Mouse (Mus musculus): ENCODE data around the gene Nudt16.
"Not testable (repeated sequence)": the region's sequence is repeated elsewhere in the genome, so short reads cannot be mapped to it uniquely, and the experiment has no call there.

Gene Nudt16

DNA sequence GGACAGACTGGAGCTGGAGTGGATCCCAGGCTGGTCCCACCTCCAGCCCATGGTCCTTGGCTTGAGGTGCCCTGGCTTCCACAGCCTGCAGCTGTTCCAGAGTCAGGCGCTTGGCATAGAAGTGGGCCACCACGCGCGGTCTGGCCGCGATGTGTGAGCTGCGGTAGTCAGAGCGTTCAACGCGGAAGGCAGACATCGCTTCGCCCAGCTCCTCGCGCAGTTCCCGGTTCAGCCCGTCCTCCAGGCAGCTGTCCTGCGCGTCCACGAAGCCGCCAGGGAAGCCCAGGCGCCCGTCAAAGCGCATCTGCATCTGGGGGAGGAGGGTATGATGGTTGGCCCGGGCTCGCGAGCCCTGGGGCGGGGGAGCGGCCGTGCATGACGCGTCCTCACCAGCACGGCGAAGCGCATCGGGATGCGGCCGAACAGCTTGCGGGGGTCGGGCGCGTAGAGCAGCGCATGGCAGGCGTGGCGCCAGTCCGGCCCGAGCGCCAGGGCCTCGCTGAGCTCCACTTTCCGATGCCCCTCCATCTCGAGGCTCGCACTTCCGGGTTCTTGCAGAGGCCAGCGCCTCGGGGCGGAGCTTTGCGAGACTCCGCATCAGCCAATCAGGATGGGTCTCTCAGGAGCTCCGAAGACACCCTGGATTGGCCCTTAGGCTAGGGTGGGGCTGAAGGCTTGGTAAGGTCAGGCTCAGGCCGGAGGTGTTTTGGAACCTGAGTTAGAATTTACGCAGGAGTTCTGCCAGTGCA lies at the start of gene Nudt16:
Gene Nudt16, minus strand, starts transcription at position 572 of the 749 bp plus-strand sequence.
- in situ Hi-C loops (cut with MboI; ENCODE audit: low pct_unique_long_range_greater_than_20kb in 1 of 2, low sequenced_read_pairs in 2 of 2, unreplicated experiment in 1 of 2), result no loop called here

DNA sequence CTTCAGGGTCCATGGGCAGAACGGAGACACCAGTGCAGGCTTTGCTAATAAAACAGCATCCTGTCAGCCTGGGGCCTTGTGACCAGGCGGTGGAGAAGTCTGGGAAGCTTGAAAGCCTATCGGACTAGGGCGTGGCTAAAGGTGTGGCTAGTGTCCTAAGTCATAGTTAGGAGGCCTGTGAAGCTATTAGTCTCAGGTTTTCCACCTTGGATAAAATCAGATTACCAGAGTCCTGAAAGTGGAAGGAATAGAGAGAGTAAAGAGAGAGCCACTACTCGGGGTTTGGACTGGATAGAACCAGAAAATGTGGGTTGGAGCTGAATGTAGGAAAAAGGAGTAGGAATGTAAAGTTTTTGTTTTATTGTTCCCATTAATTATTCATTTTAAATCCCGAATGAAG lies 13.4 kb upstream of the Nudt16 start, which contains the start of gene 1700080E11Rik:
Gene 1700080E11Rik, minus strand, starts transcription at position 101 of the 400 bp plus-strand sequence.
- in situ Hi-C loops (cut with MboI; ENCODE audit: low pct_unique_long_range_greater_than_20kb in 1 of 2, low sequenced_read_pairs in 2 of 2, unreplicated experiment in 1 of 2), result no loop called here

DNA sequence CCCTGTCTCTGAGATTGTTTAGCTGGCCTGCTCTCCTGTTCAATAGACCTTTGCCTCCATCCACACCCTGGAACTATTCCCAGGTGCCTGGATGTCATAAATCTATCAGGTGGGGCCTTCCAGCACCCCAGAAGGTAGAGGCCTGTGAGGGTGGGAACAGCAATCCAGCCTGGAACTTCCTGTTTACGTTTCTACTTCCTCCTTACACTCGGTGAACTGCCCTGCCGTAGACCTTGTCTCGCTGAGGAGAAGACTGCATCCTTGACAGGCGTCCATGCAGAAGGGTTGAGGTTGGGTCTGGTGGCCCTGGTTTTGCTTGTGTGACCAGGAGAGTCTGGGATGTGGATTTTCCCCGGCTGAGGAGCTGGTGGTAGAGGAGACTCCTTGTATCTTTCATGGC lies 7.6 kb upstream of the Nudt16 start:
- in situ Hi-C loops (cut with MboI; ENCODE audit: low pct_unique_long_range_greater_than_20kb in 1 of 2, low sequenced_read_pairs in 2 of 2, unreplicated experiment in 1 of 2), result no loop called here

DNA sequence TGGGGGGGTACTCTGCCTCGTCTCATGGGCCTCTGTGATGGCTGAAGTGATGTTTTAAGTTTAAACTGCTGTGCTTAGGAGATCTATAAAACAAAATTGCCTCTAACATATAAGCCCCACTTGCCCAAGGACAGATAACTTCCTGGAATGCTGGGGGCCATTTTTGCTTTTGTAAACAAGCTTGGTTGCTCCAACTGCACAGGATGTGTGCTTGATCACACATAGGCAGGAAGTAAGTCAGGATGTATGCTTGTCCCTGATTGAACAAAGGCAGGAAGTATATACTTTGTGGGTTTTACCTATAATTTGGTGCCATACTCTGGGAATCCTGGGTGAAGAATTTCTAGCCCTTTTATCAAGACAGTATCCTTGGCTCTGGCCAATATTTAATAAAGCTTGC lies 4.8 kb upstream of the Nudt16 start:
- in situ Hi-C loops (cut with MboI; ENCODE audit: low pct_unique_long_range_greater_than_20kb in 1 of 2, low sequenced_read_pairs in 2 of 2, unreplicated experiment in 1 of 2), result no loop called here

DNA sequence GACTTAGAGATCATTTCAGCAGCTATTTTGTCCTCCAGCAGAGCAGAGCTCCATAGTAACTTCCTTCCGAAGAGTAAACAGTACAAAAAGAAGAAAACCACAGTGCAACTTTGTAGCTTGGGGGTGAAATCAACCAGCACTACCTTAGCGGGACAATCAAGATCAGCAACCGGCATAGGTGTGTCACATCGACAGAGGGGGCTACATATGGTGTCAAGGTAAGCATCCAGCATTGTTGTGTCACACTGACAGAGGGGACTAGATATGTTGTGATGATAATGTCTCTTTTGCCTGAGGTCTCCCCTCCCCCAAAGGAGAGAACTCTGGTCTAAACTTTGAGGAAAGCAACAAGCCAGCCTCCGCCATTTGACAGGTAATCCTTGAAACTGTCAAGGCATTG lies 2.9 kb upstream of the Nudt16 start:
- in situ Hi-C loops (cut with MboI; ENCODE audit: low pct_unique_long_range_greater_than_20kb in 1 of 2, low sequenced_read_pairs in 2 of 2, unreplicated experiment in 1 of 2), result no loop called here

DNA sequence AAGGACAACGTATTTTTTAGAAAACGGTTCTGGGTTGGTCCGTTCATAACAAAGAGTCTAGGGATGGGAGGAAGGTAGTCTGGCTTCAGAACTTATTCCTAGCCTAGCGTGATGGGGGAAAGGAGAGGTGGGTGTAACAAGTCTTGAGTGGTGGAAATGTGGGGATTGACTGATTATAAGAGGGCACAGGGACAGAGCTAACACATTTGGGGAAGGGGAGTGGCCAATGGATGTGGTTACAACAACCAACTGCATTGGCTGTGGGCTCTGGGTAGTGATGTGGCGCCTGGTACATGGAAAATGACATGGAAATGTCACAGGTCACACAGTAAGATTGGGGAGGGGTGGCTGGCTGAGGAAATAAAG lies 361 bp upstream of the Nudt16 start:
- in situ Hi-C loops (cut with MboI; ENCODE audit: low pct_unique_long_range_greater_than_20kb in 1 of 2, low sequenced_read_pairs in 2 of 2, unreplicated experiment in 1 of 2), result no loop called here

DNA sequence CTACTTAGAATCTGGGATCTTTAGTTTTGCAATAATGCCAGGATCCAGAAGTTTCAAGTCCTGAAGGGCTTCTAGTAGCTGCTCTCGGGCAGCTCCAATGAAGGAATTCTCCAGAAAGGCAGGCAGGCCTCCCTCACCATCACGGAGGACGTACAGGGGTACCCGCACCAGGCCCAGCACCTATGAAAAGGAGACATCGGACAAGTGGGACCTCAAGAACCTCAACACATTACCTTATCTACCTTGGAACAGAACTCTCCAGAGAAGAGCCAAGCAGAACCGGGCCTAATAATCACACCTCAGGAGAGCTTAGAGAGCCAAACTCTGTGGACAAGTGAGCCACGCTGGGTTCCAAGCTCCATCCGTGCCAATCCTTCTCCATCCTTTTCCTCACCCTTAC lies 1.3 kb downstream of the Nudt16 start:
- in situ Hi-C loops (cut with MboI; ENCODE audit: low pct_unique_long_range_greater_than_20kb in 1 of 2, low sequenced_read_pairs in 2 of 2, unreplicated experiment in 1 of 2), result no loop called here

DNA sequence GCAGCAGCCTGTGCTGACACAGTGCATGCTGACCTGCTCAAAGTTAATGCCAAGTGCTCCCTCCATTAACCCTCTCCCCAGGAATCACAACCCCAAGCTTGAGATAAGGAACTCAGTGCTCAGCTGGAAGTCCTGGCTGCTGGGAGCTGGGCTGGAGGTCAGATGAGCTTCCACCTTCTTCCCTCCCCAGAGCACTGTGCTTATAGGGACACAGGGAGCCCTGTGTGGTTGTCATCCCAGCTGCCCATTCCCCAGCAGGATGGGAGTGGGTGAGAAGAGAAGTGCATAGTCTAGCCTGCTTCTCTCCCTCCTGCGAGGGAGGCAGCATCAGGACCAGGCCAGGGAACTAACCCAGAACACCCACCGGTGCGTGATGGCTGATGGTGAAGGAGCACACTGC lies 6.4 kb downstream of the Nudt16 start:
- in situ Hi-C loops (cut with MboI; ENCODE audit: low pct_unique_long_range_greater_than_20kb in 1 of 2, low sequenced_read_pairs in 2 of 2, unreplicated experiment in 1 of 2), result not testable (repeated sequence)

DNA sequence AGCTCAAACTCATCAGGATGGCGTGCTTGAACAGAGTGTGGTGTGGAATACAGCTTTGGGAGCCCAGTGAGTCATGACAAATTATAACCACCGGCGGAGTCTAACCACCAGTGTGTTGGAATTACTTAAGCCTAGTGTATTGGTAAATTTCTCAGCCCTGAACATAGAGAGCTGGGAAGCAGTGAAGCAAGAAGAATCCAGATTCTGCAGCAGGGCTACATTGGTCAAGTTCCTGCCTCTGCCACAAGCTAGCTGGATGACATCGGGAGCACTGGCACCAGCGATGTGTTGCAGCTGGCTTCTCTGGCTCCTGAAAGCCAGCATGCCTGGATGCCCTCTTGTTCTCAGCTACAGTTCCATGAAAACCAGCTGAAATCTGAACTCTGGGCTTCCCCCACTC lies 27.7 kb downstream of the Nudt16 start:
- in situ Hi-C loops (cut with MboI; ENCODE audit: low pct_unique_long_range_greater_than_20kb in 1 of 2, low sequenced_read_pairs in 2 of 2, unreplicated experiment in 1 of 2), result no loop called here

DNA sequence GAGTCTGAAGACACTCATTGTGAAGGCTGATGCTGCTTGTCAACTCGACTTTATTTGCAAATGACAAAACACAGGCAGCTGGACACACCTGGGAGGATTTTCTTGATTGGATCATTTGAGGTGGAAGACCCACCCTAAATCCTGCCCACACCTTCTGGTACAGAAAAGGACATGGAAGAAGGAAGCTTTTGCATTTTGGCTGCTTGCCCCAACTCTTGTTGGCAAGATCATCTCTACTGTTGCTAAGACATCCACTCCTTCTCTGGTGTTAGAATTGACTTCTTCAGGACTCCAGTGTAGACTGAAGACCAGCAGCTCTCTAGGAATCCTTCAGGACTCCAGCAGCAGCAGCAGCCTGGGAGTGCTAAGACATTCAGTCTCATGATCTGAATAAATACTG lies 29.7 kb downstream of the Nudt16 start:
- in situ Hi-C loops (cut with MboI; ENCODE audit: low pct_unique_long_range_greater_than_20kb in 1 of 2, low sequenced_read_pairs in 2 of 2, unreplicated experiment in 1 of 2), result no loop called here

DNA sequence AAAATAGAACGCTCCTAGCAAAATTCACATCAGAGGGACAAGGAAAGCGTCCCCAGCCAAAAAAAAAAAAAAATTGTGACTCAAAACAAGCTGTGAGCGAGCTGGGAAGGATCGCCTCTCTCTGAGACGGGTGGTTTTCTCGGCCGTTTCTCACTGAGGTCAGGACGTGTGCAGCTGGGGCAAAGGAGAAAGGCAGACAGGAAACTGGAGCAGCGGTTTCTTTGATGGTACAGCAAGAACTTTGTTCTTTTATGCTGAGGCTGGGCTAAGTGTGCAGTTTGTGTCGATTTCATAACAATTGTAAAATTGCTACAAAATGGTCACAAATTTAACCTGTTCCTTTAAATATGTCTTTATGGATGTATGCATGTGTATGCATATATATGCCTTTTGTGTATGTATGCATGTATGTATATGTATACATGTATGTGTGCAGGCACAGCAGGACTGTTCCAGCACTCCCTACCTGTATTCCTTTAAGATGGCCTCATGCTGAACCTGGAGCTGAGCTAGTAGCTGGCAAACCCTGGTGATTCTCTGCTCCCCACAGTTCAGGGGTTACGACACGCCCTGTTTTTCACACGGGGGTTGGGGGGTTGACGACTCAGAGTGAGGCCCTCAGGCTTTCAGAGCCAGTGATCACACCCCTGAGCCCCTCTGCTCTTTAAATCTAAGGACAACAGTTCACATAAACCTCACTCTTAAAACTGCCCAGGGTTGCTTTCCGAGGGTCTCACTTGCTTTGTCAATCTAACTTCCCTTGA lies 30.6 kb downstream of the Nudt16 start:
- in situ Hi-C loops (cut with MboI; ENCODE audit: low pct_unique_long_range_greater_than_20kb in 1 of 2, low sequenced_read_pairs in 2 of 2, unreplicated experiment in 1 of 2), result no loop called here

DNA sequence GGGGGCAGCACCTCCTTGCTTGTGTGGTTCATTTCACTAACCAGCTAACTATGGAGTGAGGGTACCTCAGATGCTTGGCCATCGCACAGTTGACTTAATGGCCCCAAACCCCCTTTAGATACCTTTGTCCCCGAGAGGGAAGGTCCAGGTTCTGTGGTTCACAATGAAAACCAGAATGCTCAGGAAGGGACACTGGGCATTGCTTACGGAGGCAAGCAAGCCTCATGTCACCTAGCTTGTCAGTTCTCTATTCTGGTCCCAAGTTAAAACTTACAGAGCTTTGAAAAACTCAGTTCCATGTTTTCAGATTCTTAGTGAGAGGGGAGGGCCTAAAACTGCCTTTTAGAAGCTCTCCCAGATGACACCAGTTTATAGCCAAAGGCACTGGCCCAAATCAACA lies 51.4 kb downstream of the Nudt16 start:
- in situ Hi-C loops (cut with MboI; ENCODE audit: low pct_unique_long_range_greater_than_20kb in 1 of 2, low sequenced_read_pairs in 2 of 2, unreplicated experiment in 1 of 2), result no loop called here

Data from mouse embryonic stem cell (cell line).